Mouse (Mus musculus): ENCODE measurements around the gene Hps1. TPM values are rescaled to one million over a fixed set of nuclear protein-coding genes. Genes with fewer than 3 reads are reported as not detected.

Hps1 gene
- polyA plus RNA-seq (2012; rRNA removed) = 4.8 and 5.8 TPM in 2 replicates

DNA sequence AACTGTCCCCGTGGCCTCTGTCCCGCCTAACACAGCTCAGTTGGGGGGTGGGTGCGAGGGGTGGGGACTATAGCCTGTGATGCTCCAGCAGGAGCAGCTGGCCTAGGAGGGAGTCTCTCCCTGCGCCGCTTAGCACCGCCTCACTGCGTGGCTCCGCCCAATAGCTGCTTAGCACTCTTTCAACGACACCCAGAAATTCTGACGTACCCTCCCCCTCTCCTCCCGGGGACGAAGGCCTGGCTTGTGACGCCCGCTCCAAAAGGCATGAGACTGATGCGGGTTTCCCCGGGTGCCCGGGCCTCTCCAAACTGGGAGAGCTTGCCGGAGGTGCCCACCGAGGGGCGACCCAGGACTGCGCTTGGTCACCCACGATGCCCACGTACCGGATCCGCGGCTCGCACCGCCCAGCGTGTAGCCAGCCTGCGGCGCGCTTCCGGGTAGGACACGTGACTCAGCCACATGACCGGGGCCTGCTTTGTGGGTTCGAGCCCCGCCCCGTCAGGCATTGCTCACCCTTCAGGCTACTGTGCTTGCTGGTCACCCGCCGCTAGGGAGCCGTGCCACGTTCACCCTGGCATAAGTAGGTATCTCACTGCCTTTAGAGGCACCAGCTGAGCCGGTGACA lies at the start of gene Hps1:
Gene Hps1 (minus strand): TSS at position 448 of the 625 bp plus-strand sequence.

GRCm38 (mm10) chr19:42752363-42752931 lies 27.3 kb downstream of the Hps1 start, which contains the start of gene Pyroxd2:
TSS of gene Pyroxd2 (minus strand) at chr19:42752775.

Other genes with a start within 250 kb of the Hps1 start
- 0.03 TPM in 2 replicates for gene Loxl4, start 167.2 kb downstream of the Hps1 start, polyA plus RNA-seq (2012; rRNA removed)
- gene Pyroxd2, start 27.2 kb downstream of the Hps1 start, polyA plus RNA-seq (2012; rRNA removed) = 2.4 and 3.1 TPM in 2 replicates